Mouse (Mus musculus): Measurements from ENCODE around the gene Olfml2a.
"Not testable (repeated sequence)": the region's sequence is repeated elsewhere in the genome, so short reads cannot be mapped to it uniquely, and the experiment has no call there.

Olfml2a gene

GRCm38 (mm10) chr2:38986580-38986979 is 54.8 kb downstream of the Olfml2a start:
- DNase-seq (ENCODE audit: low read depth, low spot score): no peak

- DNase-seq (ENCODE audit: low read depth, low spot score): no peak
Observed at GRCm38 (mm10) chr2:38987371-38987770, 55.6 kb downstream of the Olfml2a start.

- DNase-seq (ENCODE audit: low read depth, low spot score): no peak
Observed at GRCm38 (mm10) chr2:38987803-38988510, 56.2 kb downstream of the Olfml2a start.

- DNase-seq (ENCODE audit: low read depth, low spot score): no peak
Observed at GRCm38 (mm10) chr2:38988929-38989328, 57.2 kb downstream of the Olfml2a start.

- DNase-seq (ENCODE audit: low read depth, low spot score): no peak
Observed at GRCm38 (mm10) chr2:38992004-38992403, 60.2 kb downstream of the Olfml2a start.

GRCm38 (mm10) chr2:38992452-38992851 is 60.7 kb downstream of the Olfml2a start:
- no peak for DNase-seq (ENCODE audit: low read depth, low spot score)

GRCm38 (mm10) chr2:38997386-38998374 is 65.9 kb downstream of the Olfml2a start, which contains the start of gene Wdr38:
Gene Wdr38, plus strand, starts transcription at chr2:38997476.
- peak; percentile 91 for DNase-seq (ENCODE audit: low read depth, low spot score)

- DNase-seq (ENCODE audit: low read depth, low spot score): no peak
Observed at GRCm38 (mm10) chr2:38999381-38999780, 67.6 kb downstream of the Olfml2a start.

GRCm38 (mm10) chr2:38999910-39000586 is 68.3 kb downstream of the Olfml2a start:
- DNase-seq (ENCODE audit: low read depth, low spot score): peak; percentile 32

GRCm38 (mm10) chr2:39000587-39000919 is 68.8 kb downstream of the Olfml2a start:
- no peak for DNase-seq (ENCODE audit: low read depth, low spot score)

- DNase-seq (ENCODE audit: low read depth, low spot score): no peak
Observed at GRCm38 (mm10) chr2:39001866-39002265, 70.1 kb downstream of the Olfml2a start.

GRCm38 (mm10) chr2:39003106-39003505 is 71.3 kb downstream of the Olfml2a start:
- DNase-seq (ENCODE audit: low read depth, low spot score): no peak

- peak; percentile 32 for DNase-seq (ENCODE audit: low read depth, low spot score)
Observed at GRCm38 (mm10) chr2:39003512-39003911, 71.7 kb downstream of the Olfml2a start.

- DNase-seq (ENCODE audit: low read depth, low spot score): peak; percentile 25
Observed at GRCm38 (mm10) chr2:39004372-39004771, 72.6 kb downstream of the Olfml2a start.

- peak; percentile 94 for DNase-seq (ENCODE audit: low read depth, low spot score)
Observed at GRCm38 (mm10) chr2:39004880-39005435, 73.2 kb downstream of the Olfml2a start, which contains the start of gene Arpc5l. Gene Arpc5l, plus strand, starts transcription at chr2:39005348.

- peak; percentile 76 for DNase-seq (ENCODE audit: low read depth, low spot score)
Observed at GRCm38 (mm10) chr2:39005574-39006079, 73.8 kb downstream of the Olfml2a start, which contains the start of gene Rpl35. Gene Rpl35, minus strand, starts transcription at chr2:39005624.

- DNase-seq (ENCODE audit: low read depth, low spot score): peak; percentile 29
Observed at GRCm38 (mm10) chr2:39006149-39006730, 74.5 kb downstream of the Olfml2a start.

GRCm38 (mm10) chr2:39007865-39008264 is 76.1 kb downstream of the Olfml2a start:
- DNase-seq (ENCODE audit: low read depth, low spot score): peak; percentile 91

GRCm38 (mm10) chr2:39008350-39008851 is 76.6 kb downstream of the Olfml2a start:
- DNase-seq (ENCODE audit: low read depth, low spot score): peak; percentile 32

- no peak for DNase-seq (ENCODE audit: low read depth, low spot score)
Observed at GRCm38 (mm10) chr2:39008954-39009365, 77.2 kb downstream of the Olfml2a start.

GRCm38 (mm10) chr2:39010144-39010543 is 78.4 kb downstream of the Olfml2a start:
- not testable (repeated sequence) for DNase-seq (ENCODE audit: low read depth, low spot score)

Measured in ES-CJ7 (cell line).